Mouse (Mus musculus): Measurements from ENCODE around the gene Chst14.

GRCm38 (mm10) chr2:118943232-118943631, 16.9 kb downstream of the Chst14 start:
- no peak for TF ChIP-seq CTCF (IDR thresholded peaks at IDR 0.05; ENCODE audit: extremely low read depth, insufficient read depth, low read length)
- no peak for TF ChIP-seq POLR2A (IDR thresholded peaks at IDR 0.05; ENCODE audit: extremely low read depth, insufficient read depth, low read length)
